Mouse (Mus musculus) hematopoietic stem cell, adult 5-6 weeks (primary cell): ENCODE measurements around the gene Pecr. TPM values are rescaled to one million over a fixed set of nuclear protein-coding genes. Genes with fewer than 3 reads are reported as not detected.

Experiments used
- ATAC-seq, 2 experiments: fragments of 125-278 bp in 1 of 2; replicated peaks in 1 of 2; 2 replicates each; pipeline ENCODE4 v1.8.0; 2016 to 2017; ENCODE audit warnings: inconsistent platforms in 2 of 2, mild to moderate bottlenecking in 2 of 2, moderate number of reproducible peaks in 2 of 2, low read depth in 1 of 2, moderate TSS enrichment in 1 of 2; ENCODE audit not compliant: low FRiP score in 2 of 2, poor library complexity in 2 of 2, severe bottlenecking in 2 of 2, insufficient read depth in 1 of 2, low TSS enrichment in 1 of 2
- total RNA-seq: library from RNA; stranded (forward); fragments of 172-1452, 232-1000 nt; gene quantifications from 2 replicates; pipeline ENCODE4 v1.2.3, GENCODE M21; 2017

Gene Pecr
- 10.5 and 10.9 TPM in 2 replicates for total RNA-seq

DNA sequence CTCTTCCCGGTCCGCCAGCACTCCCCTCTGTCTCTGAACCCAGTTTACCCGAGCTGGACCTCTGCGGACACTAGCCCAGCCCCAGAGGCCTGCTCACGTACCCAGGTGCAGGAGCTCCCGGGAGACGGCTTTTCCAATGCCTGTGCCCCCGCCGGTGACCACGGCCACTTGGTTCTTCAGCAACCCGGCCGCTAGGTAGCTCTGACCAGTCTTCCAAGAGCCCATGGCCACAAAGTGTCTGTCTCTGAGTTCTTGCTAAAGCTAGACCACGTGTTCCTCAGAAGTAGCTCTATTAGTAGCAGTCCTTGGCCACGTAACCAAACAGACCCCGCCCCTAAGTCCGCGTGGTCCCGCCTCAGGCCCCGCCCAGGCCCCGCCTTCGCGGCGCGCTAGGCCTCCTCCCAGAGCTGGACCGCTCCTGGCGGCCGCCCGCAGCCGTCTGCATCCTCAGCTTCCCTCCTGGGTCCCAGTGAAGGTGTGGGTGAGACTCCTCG lies at the start of gene Pecr, which contains the start of gene Tmem169:
Gene Pecr, minus strand, starts transcription at position 323 of the 494 bp plus-strand sequence.
Gene Tmem169, plus strand, starts transcription at position 378 of the 494 bp plus-strand sequence.
- ATAC-seq = peak; percentile 98 to 99

DNA sequence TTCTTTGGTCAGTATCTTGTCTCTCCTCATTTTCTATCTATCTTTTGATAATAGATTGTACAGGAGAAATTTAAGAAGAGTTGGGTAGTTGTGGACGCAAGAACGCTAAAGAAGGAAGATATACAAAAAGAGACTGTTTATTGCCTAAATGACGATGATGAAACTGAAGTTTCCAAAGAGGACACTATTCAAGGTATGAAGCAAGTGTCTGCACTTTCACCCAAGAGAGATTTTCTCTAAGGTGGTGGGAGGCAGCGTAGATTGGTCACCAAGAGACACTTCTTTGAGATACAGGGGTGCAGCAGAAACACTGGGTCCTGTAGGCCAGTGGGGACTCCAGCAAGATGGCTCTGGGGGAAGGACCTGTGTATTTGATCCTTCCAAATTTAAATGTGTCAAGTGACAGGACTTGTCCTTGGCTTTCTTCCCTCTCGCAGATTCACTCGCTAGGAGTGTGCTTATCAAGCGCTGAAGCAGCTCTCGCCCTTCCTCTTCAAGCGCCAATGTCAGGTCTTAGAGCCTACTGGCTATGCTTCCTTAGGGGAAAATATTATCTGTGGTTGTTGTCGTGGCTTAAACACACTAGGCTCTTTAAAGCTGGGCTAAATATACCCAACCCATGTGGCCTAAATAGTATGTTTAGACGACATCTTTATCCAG lies 42.2 kb upstream of the Pecr start:
- ATAC-seq = peak in 1 of 2 experiments; percentile 48; a peak in 1 of 4 replicates

DNA sequence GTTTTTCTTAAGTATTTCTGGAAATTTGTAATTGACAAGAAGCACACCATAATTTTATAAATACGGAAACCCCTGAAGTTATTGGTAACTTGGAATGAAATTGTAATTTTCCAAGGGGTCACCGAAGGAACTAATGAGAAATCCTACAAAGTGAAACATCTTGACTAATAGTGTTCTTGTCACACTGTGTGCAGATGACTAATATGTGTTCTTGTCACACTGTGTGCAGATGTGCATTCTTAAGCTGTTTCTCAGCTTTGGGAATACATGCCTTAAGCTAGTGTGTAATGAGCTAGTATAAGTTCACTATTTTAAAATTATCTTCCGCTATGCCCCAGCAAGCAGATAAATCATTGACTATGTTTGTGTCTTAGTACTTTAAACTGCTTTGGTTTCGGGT lies 39.1 kb upstream of the Pecr start:
- ATAC-seq = no peak

DNA sequence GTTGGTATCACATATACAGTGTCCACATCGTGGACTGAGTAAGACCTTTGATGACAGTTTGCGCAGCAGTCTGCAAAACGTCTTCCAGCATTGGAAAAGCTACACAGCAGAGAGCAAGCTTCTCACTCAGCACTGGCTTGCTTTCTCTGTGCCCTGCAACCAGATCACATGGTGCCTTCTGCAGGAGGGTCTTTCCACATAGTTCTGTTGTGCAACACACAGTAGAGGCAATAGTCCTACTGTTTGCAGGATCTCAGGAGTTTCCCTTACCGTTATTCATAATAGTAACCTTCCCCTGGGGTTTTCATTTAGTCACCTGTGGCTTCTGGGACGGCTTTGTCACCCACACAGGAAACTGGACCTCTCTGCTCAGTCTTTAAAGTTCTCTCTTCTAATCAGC lies 36.6 kb upstream of the Pecr start:
- ATAC-seq = peak in 1 of 2 experiments; percentile 42; a peak in 1 of 4 replicates

DNA sequence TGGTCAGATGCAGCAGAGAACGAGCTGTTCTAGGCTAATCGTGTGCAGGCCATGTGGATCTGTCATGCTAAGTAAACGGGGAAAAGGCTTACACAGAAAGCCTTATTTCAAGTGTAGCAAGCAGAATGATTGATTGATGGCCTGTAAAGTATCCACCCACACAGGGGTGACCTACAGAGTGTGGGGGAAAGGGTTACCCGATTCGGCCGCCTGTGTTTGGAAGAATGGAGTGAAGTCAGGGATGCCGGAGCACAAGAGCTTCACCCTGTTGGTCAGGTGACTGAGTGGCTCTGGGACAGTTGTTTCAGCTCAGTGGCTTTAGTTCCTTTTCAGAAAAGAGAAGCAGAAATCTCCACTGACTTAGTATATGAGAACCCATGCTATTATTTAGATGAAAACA lies 32.8 kb upstream of the Pecr start:
- ATAC-seq = no peak

DNA sequence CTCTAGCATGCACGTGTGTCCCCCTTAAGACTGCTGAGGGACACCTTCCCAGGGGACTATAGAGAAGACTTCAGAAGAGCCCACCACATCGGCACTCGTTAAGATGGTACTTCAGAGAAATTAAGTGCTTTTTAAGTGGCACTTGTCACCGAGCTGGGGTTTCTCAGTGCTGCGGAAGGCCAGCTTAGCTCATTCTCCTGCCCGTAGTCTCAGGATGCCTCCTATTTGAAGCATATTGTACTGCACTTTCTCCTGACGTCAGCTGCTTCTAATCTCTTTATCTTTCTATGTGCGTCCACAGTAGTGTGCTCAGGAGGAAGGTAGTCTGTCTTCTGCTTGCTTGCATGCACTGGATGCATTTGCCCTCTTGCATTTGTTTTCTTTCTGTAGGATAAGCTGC lies 32.3 kb upstream of the Pecr start:
- no peak for ATAC-seq

DNA sequence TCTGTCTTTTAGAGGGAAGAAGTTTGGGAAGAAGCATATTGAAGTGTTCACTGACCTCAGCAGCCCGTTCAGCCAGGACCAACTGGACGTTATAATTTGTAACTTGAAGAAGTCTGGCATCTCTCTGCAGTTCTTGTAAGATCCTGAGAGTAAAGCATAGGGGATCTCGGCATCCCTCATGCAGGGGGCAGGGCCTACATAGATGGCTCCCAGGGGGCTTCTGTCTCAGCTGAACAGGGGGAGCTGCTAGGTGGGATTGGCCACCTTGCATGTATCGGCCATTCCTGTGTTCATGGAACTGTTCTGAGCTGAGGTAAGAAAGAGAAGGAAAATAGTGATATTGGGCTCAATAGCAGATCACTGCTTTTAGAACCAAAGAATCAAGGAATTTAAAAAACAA lies 31.3 kb upstream of the Pecr start:
- ATAC-seq = no peak

DNA sequence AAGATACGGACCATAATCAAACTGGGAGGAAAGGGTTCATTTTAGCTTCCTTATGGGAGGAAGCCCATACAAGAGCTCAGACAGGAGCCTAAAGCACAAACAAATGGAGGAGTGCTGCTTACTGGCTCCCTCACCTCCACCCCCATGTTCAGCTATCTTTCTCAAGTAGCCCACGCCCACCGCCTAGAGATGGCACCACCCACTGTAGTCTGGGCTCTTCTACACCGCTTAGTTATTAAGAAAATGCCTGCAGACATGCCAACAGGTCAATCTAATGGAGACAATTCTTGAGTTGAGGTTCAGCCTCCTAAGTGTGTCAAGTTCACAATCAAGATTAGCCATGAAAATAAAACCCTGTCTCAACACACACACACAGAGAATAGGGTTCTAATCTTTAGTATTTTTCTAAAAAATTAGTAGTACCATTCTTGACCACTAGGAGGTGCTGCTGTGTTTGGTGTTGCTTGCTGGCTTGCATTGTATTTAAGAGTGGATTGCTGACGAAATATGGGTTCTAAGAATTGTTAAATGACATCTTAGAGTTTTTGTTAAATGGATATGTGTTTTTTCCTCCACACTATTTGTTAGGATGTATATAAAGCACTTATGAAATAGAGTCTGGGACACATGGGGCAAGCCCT lies 29.4 kb upstream of the Pecr start:
- ATAC-seq = peak; percentile 71 to 72; a peak in 3 of 4 replicates

DNA sequence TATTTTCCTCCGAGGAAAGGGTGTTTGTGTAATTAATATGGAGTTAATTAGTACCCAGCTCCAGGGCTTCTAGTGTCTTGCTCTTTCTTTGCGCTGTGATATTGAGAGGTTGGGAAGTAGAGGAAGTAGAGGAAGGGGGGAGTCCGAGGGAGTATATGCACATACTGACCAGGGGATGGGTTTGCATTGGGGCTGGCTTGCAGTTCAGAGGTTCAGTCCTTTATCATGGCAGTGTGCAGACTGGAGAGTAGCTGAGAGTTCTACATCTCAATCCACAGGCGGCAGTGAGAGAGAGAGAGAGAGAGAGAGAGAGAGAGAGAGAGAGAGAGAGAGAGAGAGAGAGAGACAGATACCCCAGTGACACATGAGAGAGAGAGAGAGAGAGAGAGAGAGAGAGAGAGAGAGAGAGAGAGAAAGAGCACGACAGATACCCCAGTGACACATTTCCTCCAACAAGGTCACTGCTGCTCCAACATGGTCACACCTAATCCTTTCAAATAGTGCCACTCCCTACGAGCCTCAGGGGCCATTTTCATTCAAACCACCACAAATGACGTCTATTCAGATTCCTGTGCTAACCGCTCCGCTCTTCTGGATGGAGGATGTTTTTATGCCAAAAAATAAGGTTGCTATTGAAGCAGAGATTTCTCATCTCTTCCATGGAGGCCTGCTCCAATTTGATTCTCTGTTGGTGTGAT lies 28.7 kb upstream of the Pecr start:
- no peak for ATAC-seq

DNA sequence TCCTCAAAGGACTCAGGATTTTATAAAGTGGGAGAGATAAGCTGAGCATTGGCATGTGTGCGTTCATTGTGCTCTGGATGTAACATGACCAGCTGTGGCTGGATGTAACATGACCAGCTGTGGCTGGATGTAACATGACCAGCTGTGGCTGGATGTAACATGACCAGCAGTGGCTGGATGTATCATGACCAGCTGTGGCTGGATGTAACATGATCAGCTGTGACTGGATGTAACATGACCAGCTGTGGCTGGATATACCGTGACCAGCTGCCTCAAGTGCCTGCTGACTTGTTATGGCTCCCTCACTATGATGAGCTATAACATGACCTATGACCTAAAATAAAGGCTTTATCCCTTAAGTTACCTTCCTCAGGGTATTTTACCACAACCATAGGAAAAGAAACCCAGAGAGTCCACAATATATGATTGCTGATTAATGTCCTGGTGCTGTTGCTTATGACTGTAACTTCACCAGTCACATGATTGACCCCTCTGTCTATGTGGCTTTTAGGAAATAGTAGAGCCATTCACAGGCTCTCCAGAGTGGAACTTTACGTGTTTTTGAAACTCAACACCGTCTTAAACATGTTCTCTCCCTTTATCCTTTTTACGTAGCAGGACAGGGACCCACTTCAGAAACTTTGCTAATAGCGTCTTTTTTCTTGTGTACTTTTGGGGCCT lies 25.8 kb upstream of the Pecr start:
- ATAC-seq = no peak

DNA sequence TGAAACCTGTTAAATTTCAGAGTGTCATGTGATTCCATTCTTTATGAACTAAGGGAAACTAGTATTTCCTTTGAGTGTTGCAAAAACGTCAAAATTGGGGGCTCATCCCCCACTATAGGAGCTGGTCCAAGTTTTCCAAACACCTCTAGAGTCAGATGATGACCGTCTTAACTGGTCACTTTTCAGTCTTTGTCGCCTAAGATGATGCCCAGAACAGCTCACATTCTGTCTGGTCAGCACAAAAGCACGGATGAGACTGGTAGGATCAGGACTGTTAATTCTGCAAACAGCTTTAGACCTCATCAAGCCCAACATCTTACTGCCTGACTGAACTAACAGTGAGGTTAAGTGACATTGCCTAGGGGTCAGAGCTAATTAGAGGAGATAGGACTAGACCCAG lies 24.8 kb upstream of the Pecr start:
- no peak for ATAC-seq

DNA sequence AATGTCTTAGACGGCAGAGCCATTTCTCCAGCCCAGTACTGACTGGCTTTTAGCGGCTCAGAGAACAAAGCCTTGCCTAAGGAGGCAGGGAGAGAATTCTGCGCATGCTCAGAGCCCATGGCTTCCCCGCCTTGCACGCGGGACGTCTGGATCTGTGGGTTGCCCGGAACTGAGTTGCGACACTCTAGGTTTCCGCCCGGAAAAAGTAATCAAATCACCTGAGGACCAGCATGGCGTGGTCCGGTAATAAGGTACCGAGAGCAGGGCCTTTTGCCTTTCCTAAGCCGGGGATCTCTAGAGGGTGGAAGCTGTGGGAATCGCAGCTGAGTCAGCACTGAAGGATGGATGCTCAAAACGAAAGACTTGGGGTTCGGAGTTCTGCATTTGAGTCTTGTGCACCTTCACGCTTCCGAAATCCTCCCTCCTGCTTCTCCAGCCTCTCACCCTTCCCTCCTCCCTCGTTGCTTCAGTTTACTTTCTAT lies 23.2 kb upstream of the Pecr start, which contains the start of gene Xrcc5:
Gene Xrcc5, plus strand, starts transcription at position 105 of the 482 bp plus-strand sequence.
- ATAC-seq = peak; percentile 96

DNA sequence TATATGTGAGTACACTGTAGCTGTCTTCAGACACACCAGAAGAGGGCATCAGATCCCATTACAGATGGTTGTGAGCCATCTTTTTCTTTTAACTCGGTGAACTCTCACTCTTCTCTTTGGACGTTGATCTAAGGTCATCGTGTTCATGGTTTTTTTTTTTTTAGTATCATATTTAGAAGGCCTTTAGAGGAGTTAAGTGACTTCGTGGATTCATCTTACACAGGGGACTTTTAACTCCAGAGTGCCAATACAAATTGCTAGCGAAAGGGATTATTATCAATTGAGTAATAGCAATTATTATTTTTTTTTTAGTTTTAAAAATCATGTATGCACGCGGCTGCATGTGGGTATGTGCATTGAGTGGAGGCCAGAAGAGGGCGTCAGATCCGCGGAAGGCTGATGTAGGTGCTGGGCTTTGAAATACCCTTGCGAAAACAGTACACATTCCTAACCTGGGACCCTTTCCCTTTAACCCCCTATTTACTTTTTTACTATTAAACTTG lies 22.6 kb upstream of the Pecr start:
- ATAC-seq = peak; percentile 67 to 70; a peak in 3 of 4 replicates

DNA sequence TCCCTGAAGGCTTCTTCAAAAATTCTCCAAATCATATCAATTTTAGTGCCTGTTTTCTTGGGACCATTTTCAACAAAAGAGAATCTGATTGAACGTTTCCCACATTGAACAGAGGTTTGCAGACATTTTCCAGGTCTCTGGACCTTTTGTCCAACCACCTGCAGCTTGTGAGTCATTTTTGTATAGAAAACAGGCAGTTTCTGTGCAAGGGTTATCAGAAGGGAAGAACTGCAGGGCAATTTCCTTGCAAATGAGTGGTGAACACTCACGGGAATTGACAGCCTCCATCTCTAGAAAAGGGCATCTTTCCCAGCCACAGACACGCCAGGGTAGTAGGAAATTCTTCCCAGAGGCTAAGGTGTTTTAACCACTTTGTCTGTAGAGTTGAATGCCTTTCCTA lies 22.1 kb upstream of the Pecr start:
- ATAC-seq = no peak

DNA sequence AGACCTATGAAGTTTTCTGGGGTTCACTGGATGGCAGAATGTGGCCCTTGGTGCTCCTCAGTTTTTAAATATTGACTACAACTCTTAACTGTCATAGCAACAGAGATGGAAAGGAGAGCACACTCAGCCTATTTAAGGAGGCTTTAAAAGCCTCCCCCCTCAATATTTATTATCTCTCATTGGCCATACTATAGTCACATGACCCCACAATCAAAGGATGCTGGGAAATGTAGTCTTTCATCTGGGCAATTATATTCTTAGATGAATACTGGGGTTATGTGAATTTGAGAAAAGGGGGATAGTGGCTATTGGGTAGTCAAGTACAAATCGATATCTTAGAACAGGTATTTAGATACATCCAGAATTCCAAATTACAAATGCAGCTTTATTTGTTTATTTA lies 17.7 kb upstream of the Pecr start:
- no peak for ATAC-seq

DNA sequence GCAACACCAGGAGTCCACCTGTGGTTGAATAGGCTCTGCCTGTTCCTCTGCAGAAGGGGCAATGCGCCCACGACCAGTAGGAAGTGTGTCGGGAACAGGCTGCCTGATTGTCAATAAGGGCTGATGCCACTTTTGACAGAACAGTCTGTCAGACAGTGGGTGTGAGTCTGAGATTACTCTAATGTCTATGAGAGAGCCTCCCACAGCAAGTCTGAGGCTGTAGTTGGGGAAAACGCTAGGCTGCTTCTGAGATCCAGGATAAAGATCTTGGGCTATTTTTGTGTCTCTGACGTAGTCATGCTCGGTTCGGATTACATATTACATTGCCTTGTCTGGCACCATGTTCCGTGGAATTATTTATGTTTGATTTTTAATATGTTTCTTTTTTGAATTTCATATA lies 11.6 kb upstream of the Pecr start:
- ATAC-seq = no peak

DNA sequence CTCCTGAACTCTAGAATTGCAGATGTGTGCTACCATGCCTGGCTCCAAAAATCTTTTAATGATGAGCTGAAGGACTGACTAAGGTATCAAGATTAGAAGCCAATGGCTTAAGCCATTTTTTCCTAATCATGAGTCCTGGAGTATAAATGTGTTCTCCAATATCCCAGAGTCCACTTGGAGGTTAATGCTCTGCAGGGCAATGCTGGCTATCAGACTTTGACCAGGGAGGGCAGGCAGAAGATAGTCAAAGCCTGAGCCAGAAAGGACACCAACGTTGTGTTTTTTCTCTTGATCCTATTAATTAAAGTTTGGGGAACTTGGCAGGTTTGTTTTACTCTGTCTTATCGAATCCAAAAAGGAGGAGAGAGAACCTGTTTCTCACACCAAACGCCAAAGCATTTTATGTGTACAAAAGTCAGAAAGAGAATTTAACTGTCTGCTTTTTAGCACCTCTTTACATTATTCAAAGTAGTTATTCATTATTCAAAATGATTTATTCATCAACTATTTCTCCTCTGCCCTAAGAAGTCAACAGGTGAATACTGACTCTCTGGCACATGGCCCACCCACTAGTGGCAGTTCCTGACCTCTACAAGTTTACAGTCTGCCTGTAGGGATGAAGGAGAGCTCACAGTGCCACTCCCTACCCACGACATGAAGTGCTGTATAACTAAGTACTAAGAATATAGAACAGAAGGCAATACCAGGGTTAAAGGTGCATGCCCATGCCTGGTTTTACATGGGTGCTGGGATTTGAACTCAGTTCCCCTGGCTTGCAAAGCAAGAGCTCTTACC lies 10.0 kb upstream of the Pecr start:
- no peak for ATAC-seq
